Mouse (Mus musculus) adrenal gland, postnatal 36 days (tissue): ENCODE results near the gene Unc13b. TPM values are rescaled to one million over a fixed set of nuclear protein-coding genes. Genes with fewer than 3 reads are reported as not detected.

ENCODE experiments used
- total RNA-seq, 2 experiments: library from RNA; stranded (reverse); gene quantifications; 2 replicates each; pipeline ENCODE4 v1.2.3; 2021

Unc13b gene
- total RNA-seq, 2 experiments from 2014 or later, result 10.5 to 12.4 TPM

Other genes with a start within 250 kb of the Unc13b start
- gene Fam205a1, start 205.1 kb upstream of the Unc13b start, total RNA-seq, result not detected
- under 1 TPM; 0.16 to 0.20 TPM for gene Gm12394, start 202.2 kb upstream of the Unc13b start, total RNA-seq
- gene Fam205c, start 184.7 kb upstream of the Unc13b start, total RNA-seq, result not detected
- 1 to 10 TPM; 1.3 to 1.8 TPM for gene Phf24, start 142.3 kb upstream of the Unc13b start, total RNA-seq
- 10 to 100 TPM; 10.9 to 35.1 TPM for gene Dnajb5, start 109.1 kb upstream of the Unc13b start, total RNA-seq
- not detected for gene 1700022I11Rik, start 89.3 kb upstream of the Unc13b start, total RNA-seq
- 100 to 1,000 TPM; 332 to 368 TPM for gene Vcp, start 58.4 kb upstream of the Unc13b start, total RNA-seq
- 10 to 100 TPM in 1 of 2 experiments, 1 to 10 TPM in 1; 6.3 to 14.2 TPM for gene Fancg, start 48.4 kb upstream of the Unc13b start, total RNA-seq
- 10 to 100 TPM; 16.0 to 19.6 TPM for gene Pigo, start 33.1 kb upstream of the Unc13b start, total RNA-seq
- 100 to 1,000 TPM; 191 to 261 TPM for gene Stoml2, start 27.2 kb upstream of the Unc13b start, total RNA-seq
- gene Fam214b, start 12.7 kb upstream of the Unc13b start, total RNA-seq, result 10 to 100 TPM; 44.0 to 57.2 TPM
- gene Atp8b5, start 208.2 kb downstream of the Unc13b start, total RNA-seq, result under 1 TPM; 0.23 to 0.26 TPM